Mouse (Mus musculus): Measurements from ENCODE around the gene Gclm. TPM values are rescaled to one million over a fixed set of nuclear protein-coding genes. Genes with fewer than 3 reads are reported as not detected.
"Not testable (repeated sequence)": the region's sequence is repeated elsewhere in the genome, so short reads cannot be mapped to it uniquely, and the experiment has no call there.

The Gclm gene
- total RNA-seq, 1 experiment from 2014 or later: 92.3 TPM

- peak; percentile 13 for DNase-seq
These were observed 2.5 kb upstream of the Gclm start for GRCm38 (mm10) chr3:122242876-122243275.

DNA sequence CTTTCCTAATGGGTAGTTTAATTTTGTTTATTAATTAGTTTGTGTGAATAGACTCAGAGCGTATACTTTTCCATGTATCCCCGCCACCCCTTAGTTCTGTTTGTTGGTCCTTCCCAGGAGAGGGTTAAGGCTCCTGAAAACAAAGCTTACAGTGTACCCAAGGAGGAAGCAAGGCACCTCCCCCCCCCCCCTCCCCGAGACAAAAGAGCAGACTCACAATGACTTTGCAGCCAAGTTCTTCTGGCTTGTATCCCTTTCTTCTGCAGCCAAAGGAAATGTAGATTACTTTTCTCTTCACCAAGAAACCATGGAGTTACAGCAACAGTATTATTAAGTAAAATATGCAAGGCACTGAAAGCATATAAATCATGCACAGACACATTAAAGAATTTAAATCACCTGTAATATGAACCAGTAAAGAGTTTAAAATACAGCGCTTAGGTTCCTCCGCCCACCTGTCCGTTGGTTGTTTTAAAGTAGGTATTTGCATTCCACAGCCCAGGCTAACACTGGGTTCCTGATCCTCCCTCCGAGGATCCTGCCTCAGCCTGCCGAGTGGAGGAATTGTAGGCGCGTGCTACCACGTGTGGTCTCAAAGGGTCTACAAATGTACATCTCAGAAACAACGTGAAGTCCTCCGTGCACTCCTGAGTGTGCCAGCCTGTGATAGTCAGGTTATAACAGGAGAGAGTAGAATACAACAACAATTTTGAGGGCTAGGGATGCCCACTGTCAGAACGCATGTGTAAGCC is 1.8 kb upstream of the Gclm start:
- DNase-seq: no peak

DNA sequence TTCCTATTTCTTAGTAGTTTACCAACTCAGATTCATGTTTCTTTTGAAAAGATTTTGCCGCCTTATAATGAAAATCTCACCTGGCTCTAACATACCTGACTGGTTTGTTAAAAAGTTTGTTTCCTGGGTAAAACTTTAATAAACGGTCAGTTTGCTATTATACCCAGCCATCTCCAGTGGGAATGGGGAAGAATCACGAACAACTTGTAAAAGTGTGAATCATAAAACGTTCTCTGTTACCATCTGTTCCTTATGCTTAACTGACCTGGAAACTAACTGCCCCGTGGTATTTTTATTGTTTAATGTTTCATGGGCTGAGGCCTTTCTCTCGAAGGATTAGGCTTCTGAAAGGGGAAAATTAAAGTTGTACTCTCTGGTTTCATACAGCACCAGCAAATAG is 598 bp upstream of the Gclm start:
- no peak for DNase-seq

DNA sequence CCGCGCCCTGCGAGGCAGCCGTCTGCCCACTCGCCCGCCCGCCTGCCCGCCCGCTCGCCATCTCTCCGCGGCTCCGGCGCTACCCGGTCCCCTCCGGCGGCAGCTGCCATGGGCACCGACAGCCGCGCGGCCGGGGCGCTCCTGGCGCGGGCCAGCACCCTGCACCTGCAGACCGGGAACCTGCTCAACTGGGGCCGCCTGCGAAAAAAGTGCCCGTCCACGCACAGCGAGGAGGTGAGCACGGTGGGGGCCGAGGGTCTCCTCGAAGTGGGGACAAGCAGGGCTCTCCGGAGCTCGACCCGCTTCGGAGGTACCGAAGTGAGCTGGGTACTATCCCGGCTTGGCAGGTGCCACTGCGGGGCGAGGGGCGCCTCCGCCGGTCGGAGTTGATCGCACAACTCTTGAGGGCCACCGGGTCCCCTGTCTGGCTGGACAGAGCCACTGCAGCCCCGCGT is 548 bp downstream of the Gclm start:
- DNase-seq: peak; percentile 79

- DNase-seq: no peak
These were observed 1.0 kb downstream of the Gclm start for GRCm38 (mm10) chr3:122246406-122246805.

- DNase-seq: no peak
These were observed 1.8 kb downstream of the Gclm start for GRCm38 (mm10) chr3:122246986-122247767.

- DNase-seq: no peak
These were observed 2.4 kb downstream of the Gclm start for GRCm38 (mm10) chr3:122247768-122248100.

DNA sequence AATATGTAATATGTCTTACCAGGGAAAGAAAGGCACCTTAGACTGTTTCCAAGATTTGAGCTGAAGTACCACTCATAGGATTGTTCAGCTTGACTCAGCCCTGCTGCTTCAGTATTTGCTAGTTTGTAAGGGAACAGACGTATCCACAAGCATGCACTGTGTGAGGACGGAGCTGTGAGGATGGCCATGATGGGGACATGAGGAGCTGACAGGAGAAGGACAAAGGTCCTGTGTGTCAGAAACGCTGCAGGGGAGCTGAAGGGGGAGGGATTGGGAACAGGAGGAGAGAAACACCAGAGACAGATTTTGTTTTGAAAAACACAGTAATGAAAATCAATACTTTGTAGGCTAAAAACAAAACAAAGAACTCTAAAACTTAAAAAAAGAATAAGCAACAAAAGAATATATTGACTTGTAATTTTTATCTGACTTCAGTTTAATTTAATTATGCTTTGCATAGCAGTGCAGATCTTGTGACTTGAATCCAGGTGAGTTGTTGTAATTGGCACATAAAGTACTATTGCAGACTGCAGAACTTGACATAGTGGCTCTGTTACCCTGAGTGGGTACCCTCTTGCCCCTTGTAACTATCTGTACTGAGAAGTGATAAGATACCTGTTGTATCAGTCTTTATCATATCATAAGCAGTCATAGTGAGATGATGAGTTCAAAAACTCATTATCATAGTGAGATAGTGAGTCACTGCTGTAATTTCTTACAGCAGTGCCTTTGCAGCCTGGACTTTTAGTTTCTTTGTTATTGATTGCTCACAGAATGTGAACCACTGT is 7.3 kb downstream of the Gclm start:
- DNase-seq: peak; percentile 41

DNA sequence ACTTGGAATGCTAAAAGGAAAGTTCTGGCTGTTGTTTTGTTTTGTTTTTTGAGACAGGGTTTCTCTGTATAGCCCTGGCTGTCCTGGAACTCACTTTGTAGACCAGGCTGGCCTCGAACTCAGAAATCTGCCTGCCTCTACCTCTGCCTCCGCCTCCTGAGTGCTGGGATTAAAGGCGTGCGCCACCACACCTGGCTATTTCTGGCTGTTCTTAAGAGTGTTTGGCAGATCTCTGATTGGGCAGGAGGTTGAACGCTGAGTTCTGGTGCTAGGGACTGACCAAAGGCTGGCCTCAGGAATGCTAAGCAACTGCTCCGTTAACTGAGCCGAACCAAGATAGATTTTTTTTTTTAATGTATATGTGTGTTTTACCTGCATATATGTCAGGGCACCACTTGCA is 8.7 kb downstream of the Gclm start:
- not testable (repeated sequence) for DNase-seq

GRCm38 (mm10) chr3:122269986-122270385 is 24.6 kb downstream of the Gclm start:
- no peak for DNase-seq

DNA sequence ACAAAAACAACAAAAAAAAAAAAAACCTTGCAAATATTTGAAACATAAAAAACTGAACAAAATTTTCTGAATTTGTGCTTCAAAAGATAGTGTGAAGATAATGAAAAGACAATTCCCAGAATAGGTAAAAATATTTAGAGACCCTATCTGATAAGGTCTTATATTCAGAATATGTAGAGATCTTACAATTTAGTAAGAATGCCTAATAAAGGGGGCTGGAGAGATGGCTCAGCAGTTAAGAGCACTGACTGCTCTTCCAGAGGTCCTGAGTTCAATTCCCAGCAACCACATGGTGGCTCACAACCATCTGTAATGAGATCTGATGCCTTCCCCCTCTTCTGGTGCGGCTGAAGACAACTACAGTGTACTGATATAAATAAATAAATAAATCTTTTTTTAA is 27.2 kb downstream of the Gclm start:
- DNase-seq: not testable (repeated sequence)

DNA sequence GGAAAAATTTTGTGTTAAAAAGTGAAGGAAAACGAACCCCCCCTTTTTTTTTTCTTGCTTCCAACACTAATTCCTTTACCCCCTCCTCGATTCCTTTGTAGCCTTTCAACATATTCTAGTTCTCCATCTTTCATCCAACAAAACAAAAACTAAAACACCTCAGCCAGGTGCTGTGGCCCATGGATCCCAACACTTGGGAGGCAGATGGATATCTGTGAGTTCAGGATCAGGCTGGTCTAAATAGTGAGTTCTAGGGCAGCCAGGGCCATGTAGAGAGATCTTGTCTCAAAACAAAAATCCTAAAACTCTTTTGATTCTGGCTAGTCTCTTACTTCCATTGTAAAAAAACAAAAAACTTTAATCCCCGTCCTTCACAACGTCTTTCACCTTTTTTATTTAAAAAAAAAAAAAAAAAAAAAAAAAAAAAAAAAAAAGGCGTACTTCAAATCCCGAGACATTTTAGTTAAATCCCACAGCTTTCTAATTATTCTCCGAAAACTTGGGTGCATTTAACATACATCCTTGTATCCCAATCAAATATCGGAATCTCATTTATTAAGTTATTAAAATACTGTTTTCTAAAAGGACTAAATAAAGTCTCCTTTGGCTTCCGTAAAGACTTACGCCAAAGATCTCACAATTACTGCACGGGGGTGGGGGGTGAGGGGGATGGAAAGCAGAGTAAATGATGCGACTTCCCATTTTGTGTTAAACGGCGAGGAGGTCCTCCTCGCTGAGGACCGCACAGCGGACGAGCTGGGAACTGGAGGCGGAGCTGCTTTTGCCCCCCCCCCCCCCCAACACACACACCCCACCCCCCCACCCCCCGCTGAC is 28.3 kb downstream of the Gclm start:
- DNase-seq: no peak

DNA sequence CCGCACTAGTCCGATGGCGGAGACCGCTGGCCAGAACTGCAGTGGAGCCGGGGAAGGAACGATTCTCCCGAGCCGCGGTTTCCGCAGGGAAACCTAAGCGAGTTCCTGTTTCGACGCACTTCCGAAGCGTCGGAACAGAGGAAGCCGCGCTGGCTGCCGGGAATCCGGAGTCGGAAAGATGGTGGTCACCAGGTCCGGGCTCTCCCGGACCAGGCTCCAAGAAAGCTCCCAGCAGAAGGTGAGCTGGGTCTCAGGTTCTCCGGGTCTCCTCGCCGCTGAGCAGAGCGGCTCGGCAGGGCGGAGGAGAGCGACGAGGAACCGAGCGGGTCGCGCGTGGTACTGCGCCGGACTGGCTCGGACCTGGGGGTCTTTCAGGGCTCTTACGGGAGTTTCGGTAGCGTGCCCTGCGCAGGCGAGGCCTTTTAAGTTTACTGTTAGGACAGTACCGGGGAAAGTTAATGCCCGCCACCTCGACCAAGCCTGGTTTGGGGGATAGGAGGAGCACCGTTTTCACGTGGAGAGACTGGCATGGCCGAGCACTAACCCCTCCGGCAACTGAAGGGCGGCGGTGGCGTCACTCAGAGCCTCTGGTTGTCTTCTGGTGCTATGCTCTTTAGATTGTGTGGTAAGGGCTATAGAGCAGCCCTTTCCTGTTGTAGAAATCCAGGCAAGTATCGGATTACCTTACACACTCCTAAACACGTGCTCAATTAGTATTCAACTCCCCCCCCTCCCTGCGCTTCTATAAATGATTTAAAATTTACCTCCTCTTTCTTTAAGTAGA is 29.1 kb downstream of the Gclm start, which contains the start of gene Dnttip2:
Gene Dnttip2, plus strand, starts transcription at position 148 of the 784 bp plus-strand sequence.
- DNase-seq: peak; percentile 96

GRCm38 (mm10) chr3:122275111-122275510 is 29.8 kb downstream of the Gclm start:
- no peak for DNase-seq

- DNase-seq: no peak
These were observed 41.8 kb downstream of the Gclm start for GRCm38 (mm10) chr3:122287195-122287594.

DNA sequence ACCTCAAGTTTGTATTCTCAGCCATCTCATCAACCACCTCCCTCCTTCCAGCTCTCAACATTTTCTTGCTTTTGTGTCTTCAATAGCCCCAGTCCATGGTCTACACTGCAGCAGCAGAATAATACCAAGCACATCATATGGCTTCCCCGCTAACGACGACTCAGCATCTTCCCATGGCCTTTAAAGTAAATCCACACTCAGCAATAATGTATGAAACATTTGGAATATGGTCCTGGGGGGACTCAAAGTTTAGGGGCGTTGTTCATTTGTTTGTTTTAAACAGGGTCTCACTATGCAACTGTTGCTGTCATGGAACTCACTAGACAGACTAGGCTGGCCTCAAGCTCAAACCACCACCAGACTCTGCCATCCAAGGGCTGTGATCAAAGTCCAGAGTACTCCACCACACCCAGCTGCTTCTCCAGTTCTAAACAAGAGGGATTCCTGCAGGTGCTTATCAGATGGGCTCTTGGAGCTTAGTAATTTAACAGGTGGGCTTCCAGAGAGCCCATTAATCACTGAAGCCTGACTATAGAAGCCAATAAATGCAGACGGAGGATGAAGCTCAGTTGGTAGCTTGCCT is 43.3 kb downstream of the Gclm start:
- no peak for DNase-seq

GRCm38 (mm10) chr3:122289344-122289743 is 44.0 kb downstream of the Gclm start:
- not testable (repeated sequence) for DNase-seq

- DNase-seq: no peak
These were observed 45.3 kb downstream of the Gclm start for GRCm38 (mm10) chr3:122290696-122291095.

DNA sequence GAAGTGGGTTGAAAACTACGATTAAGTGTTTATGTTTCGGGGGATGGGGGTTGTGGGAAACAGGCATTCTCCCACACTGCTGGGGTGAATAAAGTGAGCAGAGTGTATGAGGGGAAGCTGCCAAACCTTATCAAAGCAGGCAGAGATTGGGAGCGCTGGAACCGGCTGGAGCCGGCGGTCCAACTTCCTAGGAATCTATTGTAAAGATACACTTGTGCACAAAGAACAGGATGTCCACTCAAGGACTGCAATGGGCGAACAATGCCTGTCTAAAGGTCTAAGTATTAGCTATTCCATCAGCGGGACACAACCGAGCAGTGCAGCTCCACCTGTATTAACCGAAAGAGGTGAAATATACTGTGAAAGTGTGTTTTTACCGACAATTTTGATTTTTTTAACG is 46.5 kb downstream of the Gclm start:
- DNase-seq: no peak
